In genomic region chr2:52894983-52895621, GRCm38 (mm10) we compare ENCODE assay signal across 8 mouse cellular contexts. TPM values are rescaled to one million over a fixed set of nuclear protein-coding genes. Genes with fewer than 3 reads are reported as not detected.
DNase-seq lines count a peak whose midpoint lies in the region; ATAC-seq and TF ChIP-seq lines count a peak whose summit lies in the region.

No protein-coding gene starts in this region.

- peak; percentile 83 for ATAC-seq in lung, embryonic 16.5 days (ENCODE audit: low read depth)
- ATAC-seq in forebrain, postnatal 0 days, result no peak

- peaks cover 8% of the 10 kb centered on the region; the same call in 1 of the 2 replicates for H3K4me1 ChIP-seq in lung, embryonic 16.5 days (replicated peaks; ENCODE audit: control insufficient read depth, insufficient read depth, low read length)
- no peaks in the 10 kb centered on the region for H3K4me1 ChIP-seq in forebrain, postnatal 0 days (ENCODE audit: insufficient read depth)

- H3K4me2 ChIP-seq in lung, embryonic 16.5 days (ENCODE audit: low read depth, low read length), result no peak overlapping the region
- H3K4me2 ChIP-seq in forebrain, postnatal 0 days (ENCODE audit: low read depth), result no peak overlapping the region

- no peak overlapping the region for H3K27ac ChIP-seq in lung, embryonic 16.5 days (ENCODE audit: low read length)
- no peak overlapping the region for H3K27ac ChIP-seq in forebrain, postnatal 0 days (ENCODE audit: low read depth, low read length)

- no peaks in the 10 kb centered on the region for H3K27me3 ChIP-seq in lung, embryonic 16.5 days (ENCODE audit: control insufficient read depth, insufficient read depth, low read depth, low read length)
- no peaks in the 10 kb centered on the region for H3K27me3 ChIP-seq in forebrain, postnatal 0 days (ENCODE audit: insufficient read depth, low read length)

- peak; percentile 23 for DNase-seq in retina, postnatal 1 day
- DNase-seq in retina, embryonic 14.5 days (ENCODE audit: low spot score), result no peak
- DNase-seq in brain, embryonic 14.5 days (ENCODE audit: low read depth), result peak; percentile 47
- DNase-seq in heart, postnatal 4 days, result peak; percentile 42
- DNase-seq in forebrain, postnatal 0 days, result no peak
- DNase-seq in cerebellum, adult 11-12 months, result no peak
- DNase-seq in cerebellum, postnatal 36 days, result no peak

- TF ChIP-seq CTCF in brain, embryonic 14.5 days (IDR thresholded peaks at IDR 0.05; ENCODE audit: borderline replicate concordance, extremely low read depth, insufficient read depth, insufficient read length), result no peak
- TF ChIP-seq CTCF in forebrain, postnatal 0 days (IDR thresholded peaks at IDR 0.05; ENCODE audit: low read depth), result no peak

- H3K9me3 ChIP-seq in lung, embryonic 16.5 days (ENCODE audit: control insufficient read depth, low read length), result no peaks in the 10 kb centered on the region
- no peaks in the 10 kb centered on the region for H3K9me3 ChIP-seq in forebrain, postnatal 0 days (ENCODE audit: low read length)

- H3K4me3 ChIP-seq in lung, embryonic 16.5 days (ENCODE audit: low read length), result no peak overlapping the region
- H3K4me3 ChIP-seq in forebrain, postnatal 0 days (ENCODE audit: low read depth, low read length), result no peak overlapping the region

- no peak overlapping the region for H3K9ac ChIP-seq in lung, embryonic 16.5 days (ENCODE audit: low read length)
- H3K9ac ChIP-seq in forebrain, postnatal 0 days, result no peak overlapping the region

- H3K36me3 ChIP-seq in lung, embryonic 16.5 days (ENCODE audit: control insufficient read depth, insufficient read depth, low read length), result no peaks in the 10 kb centered on the region
- H3K36me3 ChIP-seq in forebrain, postnatal 0 days (ENCODE audit: insufficient read depth), result no peaks in the 10 kb centered on the region

- no peak for TF ChIP-seq POLR2A in brain, embryonic 14.5 days (IDR thresholded peaks at IDR 0.05; ENCODE audit: borderline replicate concordance, extremely low read depth, insufficient read depth, insufficient read length, poor library complexity, severe bottlenecking)

- 62% methylated on average over 6 of the region's 6 CpGs for WGBS in lung, embryonic 16.5 days
- WGBS in forebrain, postnatal 0 days, result 63% methylated on average over 6 of the region's 6 CpGs

RNA-seq across cellular contexts. Expression of gene Fmnl2, which starts 37.4 kb away (rescaled TPM):
- polyA plus RNA-seq in brain, embryonic 14.5 days (2012; rRNA removed), result 45.8 and 47.7 TPM in 2 replicates
- 1 to 10 TPM; 6.1 to 6.3 TPM for total RNA-seq in heart, postnatal 4 days (2021)
- polyA plus RNA-seq in lung, embryonic 16.5 days (2015; fragmentation: Nextera tagmentation; extraction: Ambion mirVana), result 2.4 and 2.5 TPM in 2 replicates
- total RNA-seq in forebrain, postnatal 0 days (2014; rRNA removed), result 38.4 and 41.8 TPM in 2 replicates
- polyA plus RNA-seq in forebrain, postnatal 0 days (2015; fragmentation: Nextera tagmentation; extraction: Ambion mirVana), result 7.6 and 9.1 TPM in 2 replicates

Comparison
In these comparisons a context has a peak if more than half of its experiments do, and no peak if none do; other contexts are left out.
1. DNase-seq: peak in retina, postnatal 1 day (single experiment), brain, embryonic 14.5 days (single experiment) and heart, postnatal 4 days (single experiment); none in retina, embryonic 14.5 days (single experiment), forebrain, postnatal 0 days (single experiment), cerebellum, adult 11-12 months (single experiment) and cerebellum, postnatal 36 days (0 of 2).